Mouse (Mus musculus) left cerebral cortex, postnatal 10 days (tissue): ENCODE measurements around the gene Prm1. TPM values are rescaled to one million over a fixed set of nuclear protein-coding genes. Genes with fewer than 3 reads are reported as not detected.
"Not testable (repeated sequence)": the region's sequence is repeated elsewhere in the genome, so short reads cannot be mapped to it uniquely, and the experiment has no call there.

Source experiments
- DNase-seq, 2 experiments: peaks; one replicate each; pipeline ENCODE4 v3.0.0; 2021 to 2022; ENCODE audit warnings: low spot score in 2 of 2, mixed read lengths in 1 of 2; ENCODE audit errors: extremely low spot score in 1 of 2
- intact Hi-C: fragments of 180-260 bp; cut with DNase I; formaldehyde crosslinking; loops from one replicate; pipeline ENCODE4 v1.15.1; 2025
- total RNA-seq, 2 experiments: library from RNA; stranded (reverse); gene quantifications; 2 replicates each; pipeline ENCODE4 v1.2.3; 2021

Prm1 gene
- total RNA-seq, 2 experiments from 2014 or later = not detected

DNA sequence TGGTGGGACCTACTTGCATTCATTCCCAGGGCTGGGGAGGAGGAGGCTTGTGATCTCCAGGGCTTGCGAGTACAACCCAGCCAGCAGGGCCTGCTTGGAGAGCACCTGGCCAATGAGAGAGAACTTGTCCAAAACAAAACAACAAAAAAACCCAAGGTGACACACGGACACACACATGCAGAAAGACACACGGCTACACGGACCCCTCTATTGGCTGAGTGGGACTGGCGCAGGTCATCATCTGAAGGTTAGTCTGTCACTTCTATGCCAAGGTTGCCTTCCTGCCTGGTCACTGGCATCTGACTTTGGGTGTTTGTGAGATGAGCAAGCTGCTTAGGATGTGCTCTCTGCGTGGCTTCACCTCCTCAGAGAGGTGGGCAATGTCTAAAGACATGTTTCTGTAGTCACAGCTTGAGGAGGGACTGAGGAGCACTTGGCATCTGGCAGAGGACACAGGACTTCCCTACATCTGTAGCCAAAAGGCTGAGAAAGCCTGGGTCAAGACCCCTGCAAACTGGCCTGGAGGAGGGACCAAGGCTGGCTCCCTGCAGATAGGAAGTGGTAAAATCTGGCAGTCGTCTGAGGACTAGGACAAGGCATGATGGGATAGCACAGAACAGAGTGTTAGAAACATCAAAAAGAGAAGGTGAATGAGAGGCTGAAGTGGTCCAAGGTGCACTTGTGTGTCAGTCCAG, 22.3 kb upstream of the Prm1 start:
- intact Hi-C loops = loop anchor here (5.0 kb wide), 1 partner anchor 36 kb away; the partner anchor contains the start of gene Prm3
- DNase-seq = no peak

DNA sequence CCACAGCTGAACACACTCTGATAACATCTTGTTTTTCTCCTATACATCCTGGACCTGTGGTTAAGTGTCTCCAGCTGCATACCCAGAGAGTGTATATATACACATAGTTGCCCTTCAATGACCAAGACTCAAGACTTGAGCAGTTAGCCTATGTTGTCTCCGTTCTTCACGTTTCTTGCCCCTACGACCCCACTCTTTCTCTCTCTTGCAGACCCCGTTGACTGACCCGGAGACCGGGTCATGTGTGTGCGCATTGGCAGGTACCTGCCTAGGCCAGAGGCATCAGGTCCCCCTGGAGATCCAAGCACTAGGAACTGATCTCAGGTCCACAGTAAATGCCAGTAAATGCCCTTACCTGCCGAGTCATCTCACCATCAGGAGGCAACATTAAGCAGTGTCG, 21.6 kb upstream of the Prm1 start:
- DNase-seq = no peak
- intact Hi-C loops = loop anchor here (5.0 kb wide), 1 partner anchor 35 kb away; the partner anchor contains the start of gene Prm3

DNA sequence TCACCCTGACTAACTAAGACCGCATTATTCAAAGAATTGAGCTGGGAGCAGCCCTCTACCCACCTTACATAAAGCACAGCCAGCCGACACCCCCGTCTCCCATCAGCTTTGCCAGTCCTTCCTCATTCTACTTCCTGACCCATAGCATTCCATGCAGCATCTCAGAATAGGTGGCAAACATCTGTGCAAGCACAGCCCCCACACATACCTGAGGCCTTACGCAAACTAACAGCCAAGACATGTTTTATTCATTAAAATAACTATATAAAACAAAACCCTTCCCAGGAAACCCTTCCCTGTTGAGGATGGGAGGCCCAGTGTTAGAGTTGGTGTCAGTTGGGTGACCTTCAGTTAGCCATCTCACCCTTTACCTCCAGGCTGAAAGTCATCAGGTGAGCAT, 20.2 kb upstream of the Prm1 start:
- no peak for DNase-seq
- intact Hi-C loops = loop anchor here (5.0 kb wide), 1 partner anchor 34 kb away; the partner anchor contains the start of gene Prm3

DNA sequence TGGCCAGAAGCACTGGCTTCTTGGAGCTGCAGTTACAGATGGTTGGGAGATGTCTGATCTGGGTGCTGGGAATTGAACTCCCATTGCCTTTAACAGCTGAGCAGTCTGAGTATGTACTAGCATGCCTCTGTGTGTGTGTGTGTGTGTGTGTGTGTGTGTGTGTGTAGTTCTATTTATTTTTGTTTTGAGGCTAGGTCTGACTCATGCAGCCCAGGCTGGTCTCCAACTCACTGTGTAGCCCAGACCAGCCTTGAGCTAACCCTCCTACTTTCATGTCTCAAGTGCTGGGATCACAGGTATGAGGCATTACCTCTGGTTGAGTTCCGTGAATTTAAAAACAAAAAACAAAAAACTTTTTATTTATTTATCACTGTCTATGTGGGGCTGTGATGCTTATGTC, 18.9 kb upstream of the Prm1 start:
- intact Hi-C loops = no loop called here
- no peak for DNase-seq

DNA sequence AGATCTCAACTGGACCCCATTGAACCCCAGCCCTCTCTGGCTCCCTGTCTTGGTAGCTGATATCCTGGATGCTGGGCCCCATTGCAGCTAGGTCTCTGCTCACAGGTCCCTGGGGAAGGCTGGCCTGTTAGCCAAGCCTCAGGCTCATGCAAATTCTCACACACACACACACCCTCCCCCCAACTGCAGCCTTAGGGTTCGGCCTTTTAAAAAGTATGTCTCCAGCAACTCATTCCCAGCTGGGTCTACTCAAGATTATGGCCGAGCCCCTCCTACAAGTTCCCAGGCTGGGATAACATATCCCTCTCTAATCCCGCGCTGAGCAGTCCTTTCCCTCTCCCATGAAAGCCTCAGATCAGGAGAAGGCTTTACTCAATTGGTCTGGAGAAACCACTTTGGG, 15.7 kb upstream of the Prm1 start:
- intact Hi-C loops = no loop called here

DNA sequence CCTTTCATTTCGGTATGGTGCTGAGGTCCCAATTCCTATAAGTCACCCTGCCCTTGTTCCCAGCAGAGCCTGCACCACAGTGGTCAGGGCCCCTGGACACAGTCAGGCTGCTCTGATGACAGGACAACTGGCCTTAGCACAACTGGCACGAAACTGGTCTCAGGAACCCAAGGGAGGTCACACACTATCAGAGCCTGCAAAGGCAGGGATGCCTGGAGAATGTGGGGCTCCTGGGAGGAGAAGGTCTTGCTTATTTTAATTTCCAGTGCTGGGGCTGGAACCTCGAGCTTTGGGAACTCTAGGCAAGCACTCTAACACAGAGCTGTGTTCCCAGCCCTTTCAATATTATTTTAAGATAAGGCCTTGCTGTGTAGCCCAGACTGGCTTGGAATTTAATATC, 14.3 kb upstream of the Prm1 start:
- intact Hi-C loops = no loop called here
- no peak for DNase-seq

More for the DNA sequence above, 15.7 kb upstream of the Prm1 start:
- DNase-seq = no peak

DNA sequence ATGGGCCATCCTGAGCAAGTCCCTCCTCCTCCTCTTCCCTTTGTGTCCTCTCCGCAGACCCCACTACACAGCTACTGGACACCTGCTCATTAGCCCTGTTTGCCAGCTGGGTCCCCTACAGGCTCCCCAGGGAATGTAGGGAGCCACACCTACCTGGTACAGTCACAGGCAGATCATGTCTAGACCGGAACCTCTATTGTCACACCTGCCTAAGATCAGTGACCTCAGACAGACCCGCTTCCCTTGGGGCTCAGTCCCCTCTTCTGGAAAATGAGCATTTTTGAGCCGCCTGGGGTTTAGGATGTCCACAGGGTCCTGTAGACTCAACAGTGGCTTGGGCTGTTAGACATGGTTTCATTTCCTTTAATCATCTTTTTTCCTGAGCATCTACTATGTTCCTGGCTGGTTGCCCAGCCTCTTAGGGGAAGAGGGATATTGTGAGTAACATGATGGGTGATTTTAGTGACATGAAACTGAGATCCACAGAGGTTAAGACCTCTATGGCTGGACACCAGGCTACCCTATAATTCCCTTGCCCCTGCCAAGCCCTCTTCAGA, 13.0 kb upstream of the Prm1 start:
- no peak for DNase-seq
- intact Hi-C loops = no loop called here

DNA sequence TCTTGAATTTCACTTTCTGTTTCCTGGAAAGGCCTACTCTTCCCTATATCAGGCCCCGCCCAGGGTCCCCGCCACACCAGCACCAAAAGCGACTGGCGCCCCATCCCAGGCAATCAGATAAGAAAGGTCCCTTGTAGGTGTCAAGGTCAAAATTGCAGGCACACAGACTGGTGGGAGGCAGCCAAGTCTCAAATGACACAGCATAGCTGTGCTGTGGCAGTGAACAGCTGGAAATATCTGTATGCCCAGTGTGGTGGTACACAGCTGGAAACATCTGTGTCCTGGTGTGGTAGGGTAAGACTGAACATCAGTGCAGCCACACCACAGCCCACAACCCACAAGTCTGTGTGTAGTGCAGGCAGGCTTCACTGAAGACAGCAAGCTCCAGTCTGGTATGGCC, 9.2 kb upstream of the Prm1 start:
- DNase-seq = no peak
- intact Hi-C loops = no loop called here

DNA sequence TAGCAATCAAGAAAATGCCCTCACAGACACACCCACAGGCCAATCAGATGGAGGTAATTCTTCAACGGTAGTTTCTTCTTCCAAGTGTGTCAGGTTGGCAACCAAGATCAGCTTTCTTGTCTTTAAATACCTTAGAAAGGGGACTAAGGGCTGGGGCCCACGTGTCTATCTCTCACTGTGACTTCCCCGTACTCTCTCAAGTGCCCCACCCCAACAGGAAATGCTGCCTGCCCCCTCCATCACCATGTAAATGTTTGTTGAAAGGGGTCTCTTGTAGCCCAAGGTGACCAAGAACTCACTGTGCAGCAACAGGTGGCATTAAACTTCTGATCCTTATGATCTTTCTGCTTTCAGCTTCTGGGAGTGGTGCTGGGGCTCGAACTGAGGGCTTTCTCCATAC, 8.1 kb upstream of the Prm1 start:
- no peak for DNase-seq
- intact Hi-C loops = no loop called here

DNA sequence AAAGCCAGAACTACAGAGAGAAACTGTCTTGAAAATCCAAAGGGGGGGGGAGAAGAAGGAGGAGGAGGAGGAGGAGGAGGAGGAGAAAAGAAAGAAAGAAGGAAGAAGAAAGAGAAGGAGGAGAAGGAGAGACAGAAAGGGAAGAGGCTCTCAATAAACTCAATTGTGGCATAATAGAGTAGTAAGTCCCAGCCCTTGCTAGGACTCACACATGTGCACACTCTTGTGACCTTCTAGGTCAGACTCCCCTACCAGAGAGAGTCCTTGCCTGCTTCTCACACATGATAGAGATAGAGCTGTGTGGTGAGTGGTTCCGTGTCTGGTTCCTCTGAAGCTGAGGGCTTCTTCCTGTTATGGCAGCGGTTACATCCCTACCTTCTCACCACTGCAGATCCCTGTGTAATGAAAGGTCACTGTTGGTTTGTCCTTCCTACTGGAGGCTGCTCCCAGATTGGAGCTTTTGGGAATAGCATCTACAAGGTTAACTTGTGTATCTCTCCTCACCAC, 7.3 kb upstream of the Prm1 start, which contains the start of gene Gm11172:
Gene Gm11172, plus strand, starts transcription at position 51 of the 507 bp plus-strand sequence.
- intact Hi-C loops = no loop called here
- no peak for DNase-seq

DNA sequence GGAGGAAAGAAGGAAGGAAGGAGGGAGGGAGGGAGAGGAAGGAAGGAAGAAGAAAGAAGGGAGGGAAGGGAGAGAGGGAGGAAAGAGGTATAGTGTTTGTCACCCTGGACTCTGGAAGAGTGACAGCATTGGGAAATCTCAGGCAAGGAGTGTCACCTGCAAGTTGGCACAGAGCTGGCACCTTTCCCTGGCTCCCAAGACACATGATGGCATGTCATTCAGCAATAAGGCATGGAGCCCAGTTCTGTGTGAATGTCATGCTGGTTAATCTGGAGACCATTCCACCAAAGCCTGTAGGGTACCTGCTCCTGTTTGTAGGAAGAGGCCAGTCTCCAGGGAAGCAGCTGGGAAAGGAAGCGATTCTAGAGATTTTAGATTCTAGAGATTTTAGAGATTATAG, 4.7 kb upstream of the Prm1 start:
- intact Hi-C loops = no loop called here

DNA sequence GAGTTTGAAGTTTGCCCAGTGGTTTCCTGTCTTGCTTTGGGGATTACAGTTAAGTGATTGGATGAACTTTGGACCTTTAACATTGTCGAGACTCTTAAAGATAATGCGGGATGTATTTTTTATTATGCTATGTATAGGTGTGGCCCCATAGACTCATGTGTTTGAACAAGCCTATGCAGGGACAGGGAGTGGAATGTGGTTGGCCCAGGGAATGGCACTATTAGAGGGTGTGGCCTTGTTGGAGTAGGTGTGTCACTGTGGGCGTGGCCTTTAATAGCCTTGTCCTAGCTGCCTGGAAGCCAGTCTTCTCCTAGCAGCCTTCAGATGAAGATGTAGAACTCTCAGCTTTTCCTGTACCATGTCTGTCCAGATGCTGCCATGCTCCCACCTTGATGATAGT, 3.2 kb downstream of the Prm1 start:
- intact Hi-C loops, DNase-seq: not testable (repeated sequence)

More for the DNA sequence above, 4.7 kb upstream of the Prm1 start:
- no peak for DNase-seq

DNA sequence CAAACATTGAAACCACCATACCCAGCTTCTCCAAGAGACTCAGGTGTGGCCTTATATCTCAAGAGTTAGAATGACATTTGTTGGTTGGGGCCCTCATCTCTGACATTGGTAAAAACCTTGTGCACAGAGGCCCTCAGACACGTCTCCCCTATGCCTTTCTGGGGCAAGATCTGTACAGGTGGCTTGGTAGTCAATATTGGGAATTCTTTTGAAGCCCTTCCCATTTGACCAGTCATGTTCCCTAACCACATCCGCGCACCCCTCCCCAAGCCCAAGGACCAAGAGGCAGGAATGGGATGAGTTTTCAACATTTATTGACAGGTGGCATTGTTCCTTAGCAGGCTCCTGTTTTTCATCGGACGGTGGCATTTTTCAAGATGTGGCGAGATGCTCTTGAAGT, 9.6 kb downstream of the Prm1 start, which contains the start of gene Prm2:
Gene Prm2, minus strand, starts transcription at position 101 of the 400 bp plus-strand sequence.
- intact Hi-C loops = no loop called here
- DNase-seq = no peak

DNA sequence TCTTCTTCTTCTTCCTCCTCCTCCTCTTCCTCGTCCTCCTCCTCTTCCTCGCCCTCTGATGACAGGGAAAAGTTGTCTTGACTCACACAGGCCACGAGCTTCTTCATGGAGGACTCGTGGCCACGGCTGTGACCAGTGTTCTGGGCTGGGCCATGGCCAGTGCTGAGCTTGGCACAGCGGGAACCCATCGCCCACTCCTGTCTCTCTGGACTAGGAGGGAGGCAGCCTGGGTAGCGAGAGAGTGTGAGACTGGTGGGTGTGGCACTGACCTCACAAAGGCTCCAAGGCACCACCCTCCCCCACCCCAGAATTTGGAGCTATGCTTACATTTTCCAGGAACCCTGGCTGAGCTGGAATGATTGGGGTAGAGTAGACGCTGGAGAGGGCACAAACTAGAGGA, 14.9 kb downstream of the Prm1 start, which contains the start of gene Prm3:
Gene Prm3, minus strand, starts transcription at position 213 of the 400 bp plus-strand sequence.
- DNase-seq = no peak
- intact Hi-C loops = loop anchor here (5.0 kb wide), 1 partner anchor 37 kb away; no protein-coding TSS in a partner anchor

DNA sequence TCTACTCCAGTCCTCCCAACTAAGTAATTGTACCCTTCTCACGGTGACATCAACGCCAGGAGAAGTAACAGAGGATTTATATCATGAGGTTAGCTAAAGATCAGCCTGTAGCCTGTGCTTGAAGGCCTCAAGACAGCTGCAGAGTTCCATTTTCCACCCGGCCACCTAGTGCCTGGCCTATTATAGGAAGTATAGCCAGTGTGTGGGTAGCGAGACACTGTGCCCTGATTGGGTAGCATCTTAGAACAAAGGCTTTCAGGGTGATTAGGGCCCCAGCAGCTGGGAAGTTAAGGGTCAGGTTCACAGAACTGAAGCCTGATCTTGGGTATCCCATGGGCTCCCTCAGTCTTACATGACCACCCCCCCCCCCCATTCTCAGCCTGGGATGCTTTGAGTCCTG, 16.8 kb downstream of the Prm1 start:
- DNase-seq = no peak
- intact Hi-C loops = loop anchor here (5.0 kb wide), 2 partner anchors 127 to 152 kb away; no protein-coding TSS in a partner anchor

DNA sequence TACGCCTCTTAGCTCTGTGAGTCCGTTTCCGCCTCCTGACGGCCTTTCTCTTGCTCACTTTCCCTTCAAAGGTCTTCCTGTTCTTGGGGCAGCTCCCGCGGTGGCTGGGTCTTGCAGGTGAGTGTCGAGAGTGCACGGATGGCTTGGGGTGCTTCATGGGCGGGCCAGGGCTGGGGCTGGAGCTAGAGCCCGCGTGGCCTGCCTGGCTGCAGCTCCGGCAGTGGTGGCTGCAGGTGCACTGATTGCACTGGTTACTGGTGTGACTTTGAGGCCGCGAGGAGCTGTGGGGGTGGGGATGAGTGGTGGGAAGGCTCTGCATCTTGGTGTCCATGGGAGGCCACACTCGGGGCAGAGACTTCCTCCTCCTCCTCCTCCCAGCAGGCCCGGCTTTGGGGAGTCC, 17.4 kb downstream of the Prm1 start, which contains the start of gene Tnp2:
Gene Tnp2, minus strand, starts transcription at position 390 of the 400 bp plus-strand sequence.
- intact Hi-C loops = loop anchor here (5.0 kb wide), 2 partner anchors 126 to 151 kb away; no protein-coding TSS in a partner anchor
- DNase-seq = no peak

DNA sequence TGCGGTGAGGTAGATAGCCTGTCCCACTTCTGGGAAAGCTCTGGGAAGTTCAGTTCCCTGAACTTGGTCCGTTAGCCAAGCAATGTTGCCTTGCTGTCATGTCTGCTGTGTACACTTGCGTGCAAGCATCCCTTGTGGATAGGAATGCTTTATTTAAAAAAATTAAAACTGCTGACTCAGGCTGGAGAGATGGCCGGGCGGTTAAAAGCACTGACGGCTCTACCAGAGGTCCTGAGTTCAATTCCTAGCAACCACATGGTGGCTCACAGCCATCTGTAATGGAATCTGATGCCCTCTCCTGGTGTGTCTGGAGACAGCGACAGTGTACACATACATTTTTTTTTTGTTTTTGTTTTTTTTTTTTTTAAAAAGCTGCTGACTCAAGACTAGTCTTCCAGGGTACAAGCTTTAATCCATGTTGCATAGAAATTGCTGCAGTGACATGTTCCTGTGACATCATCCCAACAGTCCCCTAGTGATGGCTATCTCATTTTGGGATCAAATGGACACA, 18.0 kb downstream of the Prm1 start:
- intact Hi-C loops = loop anchor here (5.0 kb wide), 2 partner anchors 125 to 150 kb away; no protein-coding TSS in a partner anchor
- DNase-seq = no peak

DNA sequence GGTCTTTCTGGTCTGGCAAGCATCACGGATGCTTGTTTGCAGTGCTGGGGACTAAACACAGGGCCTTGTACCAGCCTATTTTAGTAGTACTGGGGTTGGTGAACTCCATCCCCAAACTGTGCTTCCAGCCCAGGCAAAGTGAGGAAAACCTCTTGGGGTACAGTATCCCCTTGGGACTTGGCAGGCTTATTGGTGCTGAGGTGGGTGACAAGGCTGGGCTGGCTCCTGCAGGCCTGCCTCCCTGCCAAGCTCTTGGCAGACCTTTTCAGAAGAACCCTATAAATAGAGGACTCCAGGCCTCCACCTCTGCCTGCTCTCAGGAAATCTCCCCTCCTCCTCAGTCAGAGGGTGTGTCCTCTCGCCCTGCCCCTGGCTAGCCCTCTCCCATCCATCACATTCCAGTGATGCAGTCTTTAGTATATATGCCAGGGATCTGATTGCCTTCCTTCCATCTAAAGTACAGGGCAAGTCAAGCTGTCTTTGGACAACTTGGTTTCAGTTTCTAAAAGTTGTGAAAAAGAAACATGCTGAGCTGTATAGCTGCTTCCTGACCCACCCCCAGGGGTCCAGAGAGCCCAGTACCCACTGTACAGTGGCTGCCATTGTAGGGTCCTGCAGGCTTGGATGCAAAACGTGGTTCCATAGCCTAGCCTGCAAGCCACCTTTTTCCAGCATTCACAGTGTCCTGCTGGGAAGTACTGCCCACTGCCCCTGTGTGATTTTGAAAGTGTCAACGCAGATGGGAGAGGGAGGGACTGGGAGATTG, 18.7 kb downstream of the Prm1 start:
- intact Hi-C loops = loop anchor here (5.0 kb wide), 2 partner anchors 125 to 150 kb away; no protein-coding TSS in a partner anchor
- DNase-seq = no peak

DNA sequence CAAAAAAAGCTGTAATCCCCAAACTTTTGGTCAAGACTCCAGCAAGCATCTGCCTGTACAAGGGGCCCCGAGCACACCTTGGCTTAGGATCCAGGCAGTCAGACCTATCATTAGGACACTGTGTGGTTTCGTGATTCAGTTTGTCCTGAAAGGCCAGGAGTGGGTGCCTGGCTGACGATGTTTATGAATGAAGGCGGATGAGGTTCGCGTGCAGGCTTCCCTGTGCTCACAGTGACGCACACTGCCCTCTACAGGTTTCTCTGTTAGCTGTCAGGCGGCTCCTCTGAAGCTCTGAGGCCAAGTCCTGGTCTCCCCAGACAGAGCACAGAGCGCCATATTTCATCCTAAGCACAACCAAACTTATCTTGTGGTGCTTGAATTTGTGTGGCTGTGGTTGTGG, 19.4 kb downstream of the Prm1 start:
- intact Hi-C loops = loop anchor here (5.0 kb wide), 2 partner anchors 124 to 149 kb away; no protein-coding TSS in a partner anchor
- peak; percentile 77 to 89 for DNase-seq
